18 mouse cellular contexts compared by ENCODE assay signal in the genomic region with DNA sequence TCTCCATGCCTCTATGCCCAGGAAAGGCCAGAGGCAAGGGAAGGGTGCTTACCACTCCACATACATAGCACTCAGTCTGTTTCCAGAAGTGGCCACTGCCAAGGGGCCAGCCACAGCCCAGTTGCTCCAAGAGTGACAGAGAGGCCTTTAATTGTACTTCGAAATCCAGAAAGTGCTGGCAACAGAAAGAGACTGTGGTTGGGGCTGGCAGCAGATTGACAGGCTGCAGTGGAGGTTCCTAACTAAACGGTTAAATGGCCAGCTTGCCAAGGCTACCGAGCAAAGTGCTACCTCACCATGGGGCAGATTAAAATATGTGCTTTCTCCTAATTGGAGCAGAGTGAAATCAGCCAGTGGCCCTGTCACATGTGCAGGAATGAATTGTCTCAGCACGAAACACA.
A peak's percentile ranks its signal among the peaks of the same experiment; 100 is the strongest.
DNase-seq lines count a peak whose midpoint lies in the region; ATAC-seq and TF ChIP-seq lines count a peak whose summit lies in the region.
"Had no signal": no experiment of that assay in that cellular context is flagged by ENCODE, and none has a peak within 500 bp of the region (broad histone marks: within the 10 kb centered on the region; RNA-seq: fewer than 3 reads in every experiment).

No protein-coding gene starts in this region.

- H3K9me3 ChIP-seq in kidney, embryonic 15.5 days (replicated peaks): no peaks in the 10 kb centered on the region
- H3K9me3 ChIP-seq: embryonic facial prominence, embryonic 12.5 days; heart, embryonic 12.5 days; limb, embryonic 15.5 days; neural tube, embryonic 13.5 days had no signal

- H3K4me1 ChIP-seq in kidney, adult 2 months (ENCODE audit: control insufficient read depth, insufficient read depth, low read length): no peaks in the 10 kb centered on the region
- peaks cover 18% of the 10 kb centered on the region for H3K4me1 ChIP-seq in kidney, embryonic 15.5 days
- H3K4me1 ChIP-seq: embryonic facial prominence, embryonic 12.5 days; heart, embryonic 12.5 days; limb, embryonic 15.5 days had no signal

- 52% methylated on average over 4 of the region's 4 CpGs for WGBS in kidney, adult 2 months
- WGBS in kidney, embryonic 15.5 days: 79% methylated on average over 4 of the region's 4 CpGs

- no peak for TF ChIP-seq CTCF in kidney, adult 2 months (conservative IDR thresholded peaks at IDR 0.05; ENCODE audit: insufficient read depth, insufficient read length, low read depth, low read length)

- no peak overlapping the region for H3K4me2 ChIP-seq in kidney, embryonic 15.5 days
- H3K4me2 ChIP-seq: embryonic facial prominence, embryonic 12.5 days; heart, embryonic 12.5 days; limb, embryonic 15.5 days; lung, embryonic 14.5 days; neural tube, embryonic 13.5 days had no signal

- no peaks in the 10 kb centered on the region for H3K27me3 ChIP-seq in kidney, adult 2 months (replicated peaks; ENCODE audit: control insufficient read depth, insufficient read depth, low read length)
- H3K27me3 ChIP-seq in kidney, embryonic 15.5 days: 0 out of 2 replicates have a peak, but pooled peaks cover 3% of the 10 kb centered on the region
- H3K27me3 ChIP-seq: embryonic facial prominence, embryonic 12.5 days; limb, embryonic 15.5 days had no signal

- H3K4me3 ChIP-seq in kidney, adult 2 months (ENCODE audit: insufficient read depth, low read depth, low read length): no peak overlapping the region
- H3K4me3 ChIP-seq in kidney, embryonic 15.5 days (replicated peaks): no peak overlapping the region
- H3K4me3 ChIP-seq: embryonic facial prominence, embryonic 12.5 days; heart, embryonic 12.5 days; left cerebral cortex, adult 2 months; limb, embryonic 15.5 days; neural tube, embryonic 13.5 days had no signal

- no peak overlapping the region for H3K27ac ChIP-seq in kidney, adult 2 months (ENCODE audit: insufficient read depth, low read depth, low read length)
- no peak overlapping the region for H3K27ac ChIP-seq in kidney, embryonic 15.5 days
- H3K27ac ChIP-seq: embryonic facial prominence, embryonic 12.5 days; left cerebral cortex, adult 2 months; limb, embryonic 15.5 days; neural tube, embryonic 13.5 days had no signal

- DNase-seq in cerebellum, postnatal 10 days: peak; percentile 67 to 73
- DNase-seq in cerebellum, adult 11 months: no peak
- peak; percentile 65 for DNase-seq in kidney, adult 2 months
- DNase-seq in cerebellum, postnatal 25 days: peak; percentile 21 to 40
- DNase-seq in kidney, postnatal 14 days: peak; percentile 11
- no peak for DNase-seq in left cerebral cortex, postnatal 10 days (ENCODE audit: extremely low spot score in 1 of 2, low spot score in 2 of 2)
- no peak for DNase-seq in layer of hippocampus, postnatal 10 days (ENCODE audit: low spot score in 2 of 2)
- DNase-seq: gastrocnemius, postnatal 14 days; lung, embryonic 14.5 days; thymus, adult 2 months had no signal

- no peaks in the 10 kb centered on the region for H3K36me3 ChIP-seq in kidney, adult 2 months (ENCODE audit: control insufficient read depth, insufficient read depth, low read length)
- H3K36me3 ChIP-seq in kidney, embryonic 15.5 days: no peaks in the 10 kb centered on the region
- H3K36me3 ChIP-seq: embryonic facial prominence, embryonic 12.5 days; heart, embryonic 12.5 days; limb, embryonic 15.5 days; neural tube, embryonic 13.5 days had no signal

- intact Hi-C loops in left cerebral cortex, postnatal 10 days (cut with DNase I): no loop called here

- ATAC-seq in kidney, embryonic 15.5 days (replicated peaks; ENCODE audit: low FRiP score): no peak
- ATAC-seq: activated CD4-positive, CD25-positive, alpha-beta regulatory T cell, adult 4 months; CD4-positive, CD25-positive, alpha-beta regulatory T cell, adult 4 months had no signal

- no peak for TF ChIP-seq POLR2A in kidney, adult 2 months (IDR thresholded peaks at IDR 0.05; ENCODE audit: low read depth, low read length)

- H3K9ac ChIP-seq in kidney, embryonic 15.5 days: no peak overlapping the region
- H3K9ac ChIP-seq: embryonic facial prominence, embryonic 12.5 days; heart, embryonic 12.5 days; limb, embryonic 15.5 days; lung, embryonic 14.5 days; neural tube, embryonic 13.5 days had no signal

Comparison
In these comparisons a context has a peak if more than half of its experiments do, and no peak if none do; other contexts are left out.
1. DNase-seq: peak in cerebellum, postnatal 10 days (2 of 2), kidney, adult 2 months (single experiment), cerebellum, postnatal 25 days (2 of 2) and kidney, postnatal 14 days (single experiment); none in cerebellum, adult 11 months (single experiment), left cerebral cortex, postnatal 10 days (0 of 2) and layer of hippocampus, postnatal 10 days (0 of 2).